Mouse (Mus musculus) liver, adult 2 months (tissue): ENCODE measurements around the gene Armc7. TPM values are rescaled to one million over a fixed set of nuclear protein-coding genes. Genes with fewer than 3 reads are reported as not detected.
A peak's percentile ranks its signal among the peaks of the same experiment; 100 is the strongest.
"Not testable (repeated sequence)": the region's sequence is repeated elsewhere in the genome, so short reads cannot be mapped to it uniquely, and the experiment has no call there.

Experiments
- DNase-seq: peaks from one replicate; pipeline ENCODE4 v3.0.0-alpha.2; 2011; ENCODE audit warnings: low read depth, low spot score; ENCODE audit errors: extremely low read depth
- H3K27ac ChIP-seq: fragments of 200-500 bp; replicated peaks from 2 replicates; pipeline ENCODE4 v1.5.1; 2012; ENCODE audit warnings: low read depth, mild to moderate bottlenecking, control low read depth, inconsistent platforms, low read length; ENCODE audit not compliant: insufficient read depth
- H3K27me3 ChIP-seq: fragments of 200-500 bp; 2 replicates; pipeline ENCODE4 v1.6.1; 2012; ENCODE audit warnings: mild to moderate bottlenecking, moderate library complexity, low read length, inconsistent platforms; ENCODE audit not compliant: control insufficient read depth, insufficient read depth
- H3K36me3 ChIP-seq: fragments of 200-500 bp; 2 replicates; pipeline ENCODE4 v1.6.1; 2012; ENCODE audit warnings: low read length, inconsistent platforms; ENCODE audit not compliant: control insufficient read depth, insufficient read depth
- H3K4me1 ChIP-seq: fragments of 200-500 bp; 2 replicates; pipeline ENCODE4 v1.6.1; 2011; ENCODE audit warnings: low read length; ENCODE audit not compliant: control insufficient read depth, insufficient read depth
- H3K4me3 ChIP-seq: fragments of 200-500 bp; 2 replicates; pipeline ENCODE4 v1.5.1; 2011; ENCODE audit warnings: low read depth, mild to moderate bottlenecking, control low read depth, low read length, moderate library complexity; ENCODE audit not compliant: insufficient read depth
- H3K79me2 ChIP-seq: fragments of 200-500 bp; 2 replicates; pipeline ENCODE4 v1.6.1; 2012; ENCODE audit warnings: inconsistent platforms, mild to moderate bottlenecking, low read length, moderate library complexity; ENCODE audit not compliant: control insufficient read depth, insufficient read depth
- H3K9ac ChIP-seq: fragments of 200-500 bp; 2 replicates; pipeline ENCODE4 v1.6.1; 2012; ENCODE audit warnings: low read depth, mild to moderate bottlenecking, control low read depth, inconsistent platforms, low read length
- CTCF ChIP-seq: fragments of 200-500 bp; IDR thresholded peaks from 2 replicates; pipeline ENCODE4 v1.5.1; 2011; ENCODE audit warnings: low read depth, low read length, control low read depth
- POLR2A ChIP-seq: fragments of 200-500 bp; IDR thresholded peaks from 2 replicates; pipeline ENCODE4 v1.6.1; 2011; ENCODE audit warnings: low read length, control low read depth; ENCODE audit not compliant: insufficient read depth; ENCODE audit errors: extremely low read depth
- WGBS: fragments of 180-500 bp; shearing (Covaris S2); methylation state at CpG from one replicate; pipeline ENCODE4 v1.1.7; 2018; 5-methylcytosine and 5-hydroxymethylcytosine counted together
- polyA plus RNA-seq: library from polyadenylated mRNA; depleted of rRNA; stranded (reverse); fragments of >200 nt; gene quantifications from 2 replicates; pipeline ENCODE4 v1.2.3, GENCODE M21; 2012
- total RNA-seq: library from RNA; depleted of rRNA; stranded (reverse); fragments of >200 nt; gene quantifications from 2 replicates; pipeline ENCODE4 v1.2.3, GENCODE M21; 2014

Armc7 gene
- total and polyA plus RNA-seq, 2 experiments, result 1.6 to 4.0 TPM

- Histone ChIP-seq H3K79me2 (no peaks in the 10 kb centered on the region), H3K4me1 (peaks cover 30% of the 10 kb centered on the region), H3K36me3 (no peaks in the 10 kb centered on the region), H3K27ac (peak overlapping the region; percentile 71), H3K27me3 (no peaks in the 10 kb centered on the region), H3K9ac (no peak overlapping the region), H3K4me3 (no peak overlapping the region)
- TF ChIP-seq CTCF (no peak), POLR2A (no peak)
- peak; percentile 95 for DNase-seq
- WGBS, result 23% methylated on average over 7 of the region's 7 CpGs
These were observed 25.3 kb upstream of the Armc7 start for GRCm38 (mm10) chr11:115450176-115450575.

GRCm38 (mm10) chr11:115451781-115452241 is 23.7 kb upstream of the Armc7 start:
- no peak for DNase-seq
- WGBS, result 89% methylated on average over 8 of the region's 8 CpGs
- H3K27ac ChIP-seq, result no peak overlapping the region

GRCm38 (mm10) chr11:115452281-115452860 is 23.1 kb upstream of the Armc7 start:
- peaks cover 22% of the 10 kb centered on the region for H3K4me1 ChIP-seq
- DNase-seq, result no peak
- TF ChIP-seq CTCF (no peak), POLR2A (no peak)
- 89% methylated on average over 7 of the region's 7 CpGs for WGBS
- H3K36me3 ChIP-seq, result no peaks in the 10 kb centered on the region
- H3K9ac ChIP-seq, result no peak overlapping the region
- no peaks in the 10 kb centered on the region for H3K79me2 ChIP-seq
- no peaks in the 10 kb centered on the region for H3K27me3 ChIP-seq
- H3K27ac ChIP-seq, result no peak overlapping the region
- H3K4me3 ChIP-seq, result no peak overlapping the region

More at GRCm38 (mm10) chr11:115451781-115452241, 23.7 kb upstream of the Armc7 start:
- H3K27me3 ChIP-seq, result no peaks in the 10 kb centered on the region
- TF ChIP-seq POLR2A (no peak), CTCF (no peak)
- H3K4me1 ChIP-seq, result peaks cover 24% of the 10 kb centered on the region
- H3K79me2 ChIP-seq, result no peaks in the 10 kb centered on the region
- H3K9ac ChIP-seq, result no peak overlapping the region
- no peaks in the 10 kb centered on the region for H3K36me3 ChIP-seq
- no peak overlapping the region for H3K4me3 ChIP-seq

GRCm38 (mm10) chr11:115453306-115453705 is 22.2 kb upstream of the Armc7 start:
- Histone ChIP-seq H3K27me3 (no peaks in the 10 kb centered on the region), H3K4me1 (peaks cover 25% of the 10 kb centered on the region), H3K9ac (no peak overlapping the region), H3K36me3 (no peaks in the 10 kb centered on the region), H3K27ac (no peak overlapping the region), H3K79me2 (no peaks in the 10 kb centered on the region), H3K4me3 (no peak overlapping the region)
- WGBS, result 69% methylated on average over 4 of the region's 4 CpGs
- no peak for DNase-seq
- no peak for TF ChIP-seq POLR2A
- no peak for TF ChIP-seq CTCF

GRCm38 (mm10) chr11:115454822-115455221 is 20.6 kb upstream of the Armc7 start:
- H3K36me3 ChIP-seq, H3K9ac ChIP-seq, H3K4me3 ChIP-seq, DNase-seq, H3K27me3 ChIP-seq, H3K79me2 ChIP-seq, H3K27ac ChIP-seq: not testable (repeated sequence)
- 93% methylated on average over 6 of the region's 6 CpGs for WGBS
- peaks cover 18% of the 10 kb centered on the region for H3K4me1 ChIP-seq

GRCm38 (mm10) chr11:115455619-115456018 is 19.8 kb upstream of the Armc7 start:
- Histone ChIP-seq H3K79me2 (no peaks in the 10 kb centered on the region), H3K4me3 (no peak overlapping the region)
- 94% methylated on average over 15 of the region's 15 CpGs for WGBS

More at GRCm38 (mm10) chr11:115455619-115456018, 19.8 kb upstream of the Armc7 start:
- Histone ChIP-seq H3K4me1 (peaks cover 12% of the 10 kb centered on the region), H3K36me3 (no peaks in the 10 kb centered on the region), H3K27ac (no peak overlapping the region), H3K27me3 (no peaks in the 10 kb centered on the region), H3K9ac (no peak overlapping the region)
- DNase-seq, result no peak
- TF ChIP-seq CTCF (0 out of 2 replicates have a peak, but pooled peaks have one; percentile 11), POLR2A (no peak)
